In the genomic region with DNA sequence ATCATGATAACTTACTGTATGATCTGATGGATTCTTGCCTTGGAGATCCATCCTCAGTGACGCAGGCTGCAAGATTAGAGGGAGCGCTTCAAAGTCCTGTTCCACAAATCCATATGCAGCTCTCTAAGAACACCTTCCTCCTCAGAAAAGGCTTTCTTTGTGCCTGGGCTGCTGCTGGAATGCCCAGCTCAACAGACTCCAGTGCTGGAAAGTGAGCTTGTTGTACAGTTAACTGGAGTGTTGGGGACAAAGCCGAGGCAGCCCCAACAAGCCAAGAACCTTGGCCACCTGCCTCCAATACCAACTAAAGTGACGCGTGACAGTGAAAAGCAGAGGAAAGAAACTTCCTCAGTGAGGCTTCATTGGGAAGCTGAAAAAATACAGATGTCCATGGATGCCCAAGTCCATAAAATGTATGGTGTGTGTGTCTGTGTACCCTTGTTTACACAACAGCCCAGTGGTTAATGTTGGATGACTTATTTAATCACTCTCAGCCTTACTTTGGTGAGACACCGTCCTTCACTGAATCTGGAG, we compare ENCODE assay signal across 8 mouse cellular contexts. TPM values are rescaled to one million over a fixed set of nuclear protein-coding genes. Genes with fewer than 3 reads are reported as not detected.
DNase-seq lines count a peak whose midpoint lies in the region; ATAC-seq and TF ChIP-seq lines count a peak whose summit lies in the region.

No protein-coding gene starts in this region.

- peak overlapping the region; percentile 63 for H3K27ac ChIP-seq in liver, adult 2 months (replicated peaks; ENCODE audit: insufficient read depth, low read depth, low read length)
- H3K27ac ChIP-seq in heart, embryonic 13.5 days (replicated peaks) = peak overlapping the region; percentile 95
- peak overlapping the region; percentile 79; the same call in 1 of the 2 replicates for H3K27ac ChIP-seq in limb, embryonic 12.5 days

- WGBS in liver, adult 2 months = 16% methylated on average over 6 of the region's 6 CpGs
- WGBS in heart, embryonic 13.5 days = 33% methylated on average over 6 of the region's 6 CpGs
- 58% methylated on average over 6 of the region's 6 CpGs for WGBS in limb, embryonic 12.5 days

- no peak for TF ChIP-seq POLR2A in liver, adult 2 months (IDR thresholded peaks at IDR 0.05; ENCODE audit: extremely low read depth, insufficient read depth, low read length)

- no peak for ATAC-seq in heart, embryonic 13.5 days (ENCODE audit: extremely low read depth, insufficient number of reproducible peaks, low FRiP score, low TSS enrichment)
- ATAC-seq in limb, embryonic 12.5 days (ENCODE audit: insufficient number of reproducible peaks, insufficient read depth, low FRiP score, low TSS enrichment, low read depth) = no peak

- no peaks in the 10 kb centered on the region for H3K9me3 ChIP-seq in heart, embryonic 13.5 days
- H3K9me3 ChIP-seq in limb, embryonic 12.5 days = no peaks in the 10 kb centered on the region

- TF ChIP-seq CTCF in liver, adult 2 months (IDR thresholded peaks at IDR 0.05; ENCODE audit: low read depth, low read length) = no peak

- peak overlapping the region; percentile 78 for H3K4me2 ChIP-seq in heart, embryonic 13.5 days
- H3K4me2 ChIP-seq in limb, embryonic 12.5 days = peak overlapping the region; percentile 81

- peak overlapping the region; percentile 60 for H3K9ac ChIP-seq in liver, adult 2 months (ENCODE audit: low read depth, low read length)
- peak overlapping the region; percentile 86 for H3K9ac ChIP-seq in heart, embryonic 13.5 days
- H3K9ac ChIP-seq in limb, embryonic 12.5 days (replicated peaks) = peak overlapping the region; percentile 58

- no peaks in the 10 kb centered on the region for H3K27me3 ChIP-seq in liver, adult 2 months (ENCODE audit: control insufficient read depth, insufficient read depth, low read length)
- no peaks in the 10 kb centered on the region for H3K27me3 ChIP-seq in heart, embryonic 13.5 days (replicated peaks)
- H3K27me3 ChIP-seq in limb, embryonic 12.5 days = no peaks in the 10 kb centered on the region

- H3K4me3 ChIP-seq in liver, adult 2 months (ENCODE audit: insufficient read depth, low read depth, low read length) = peak overlapping the region; percentile 68
- peak overlapping the region; percentile 77 for H3K4me3 ChIP-seq in heart, embryonic 13.5 days
- H3K4me3 ChIP-seq in limb, embryonic 12.5 days (replicated peaks) = peak overlapping the region; percentile 54

- no peaks in the 10 kb centered on the region for H3K36me3 ChIP-seq in liver, adult 2 months (ENCODE audit: control insufficient read depth, insufficient read depth, low read length)
- no peaks in the 10 kb centered on the region for H3K36me3 ChIP-seq in heart, embryonic 13.5 days
- no peaks in the 10 kb centered on the region for H3K36me3 ChIP-seq in limb, embryonic 12.5 days

- no peaks in the 10 kb centered on the region; the same call in 1 of the 2 replicates for H3K79me2 ChIP-seq in liver, adult 2 months (ENCODE audit: control insufficient read depth, insufficient read depth, low read length)

- peak; percentile 59 for DNase-seq in liver, adult 2 months (ENCODE audit: extremely low read depth, low read depth, low spot score)
- DNase-seq in liver = no peak
- DNase-seq in cerebellum, postnatal 25 days = peak; percentile 15 to 24
- peak; percentile 15 for DNase-seq in right cerebral cortex, postnatal 4 days
- no peak for DNase-seq in thymus, adult 18-20 months
- DNase-seq in embryo, embryonic 10 days (ENCODE audit: low spot score) = no peak

- H3K4me1 ChIP-seq in liver, adult 2 months (ENCODE audit: control insufficient read depth, insufficient read depth, low read length) = peaks cover 26% of the 10 kb centered on the region
- H3K4me1 ChIP-seq in heart, embryonic 13.5 days = peaks cover 46% of the 10 kb centered on the region
- peaks cover 23% of the 10 kb centered on the region for H3K4me1 ChIP-seq in limb, embryonic 12.5 days (replicated peaks)

RNA-seq across cellular contexts. Expression of gene Glrx, which starts 1.2 kb away (rescaled TPM):
- 63.6 and 86.8 TPM in 2 replicates for total RNA-seq in liver, adult 2 months (2014; rRNA removed)
- 41.4 and 59.6 TPM in 2 replicates for polyA plus RNA-seq in liver, adult 2 months (2012; rRNA removed)
- 99.2 and 104 TPM in 2 replicates for polyA plus RNA-seq in heart, embryonic 13.5 days (2015; fragmentation: Nextera tagmentation; extraction: Ambion mirVana)
- 30.9 and 31.2 TPM in 2 replicates for polyA plus RNA-seq in limb, embryonic 12.5 days (2016; fragmentation: Nextera tagmentation; extraction: Ambion mirVana)

Comparison
In these comparisons a context has a peak if more than half of its experiments do, and no peak if none do; other contexts are left out.
1. DNase-seq: peak in liver, adult 2 months (single experiment), cerebellum, postnatal 25 days (2 of 2) and right cerebral cortex, postnatal 4 days (single experiment); none in liver (single experiment), thymus, adult 18-20 months (0 of 2) and embryo, embryonic 10 days (single experiment).
2. Peak in every context shown above with its lines, with median percentiles within 50 percentile points of each other: H3K27ac ChIP-seq, H3K4me3 ChIP-seq and H3K9ac ChIP-seq.